Mouse (Mus musculus) megakaryocyte progenitor cell, adult 5-6 weeks (primary cell): ENCODE data around the gene Bzw2. TPM values are rescaled to one million over a fixed set of nuclear protein-coding genes. Genes with fewer than 3 reads are reported as not detected.

Source experiments
- ATAC-seq: replicated peaks from 2 replicates; pipeline ENCODE4 v1.8.0; 2016; ENCODE audit warnings: mild to moderate bottlenecking, moderate TSS enrichment, inconsistent platforms; ENCODE audit not compliant: poor library complexity
- total RNA-seq, 2 experiments: library from RNA; stranded (forward) in 1 of 2; stranded (reverse) in 1 of 2; fragments of 157-497, 149-512 nt in 1 of 2; fragments of 200-1000 nt in 1 of 2; gene quantifications; 2 replicates each; pipeline versions ENCODE4 v1.2.3 to v1.2.4; 2015 to 2017

Gene Bzw2
- total RNA-seq, 2 experiments from 2014 or later = 111 to 156 TPM

DNA sequence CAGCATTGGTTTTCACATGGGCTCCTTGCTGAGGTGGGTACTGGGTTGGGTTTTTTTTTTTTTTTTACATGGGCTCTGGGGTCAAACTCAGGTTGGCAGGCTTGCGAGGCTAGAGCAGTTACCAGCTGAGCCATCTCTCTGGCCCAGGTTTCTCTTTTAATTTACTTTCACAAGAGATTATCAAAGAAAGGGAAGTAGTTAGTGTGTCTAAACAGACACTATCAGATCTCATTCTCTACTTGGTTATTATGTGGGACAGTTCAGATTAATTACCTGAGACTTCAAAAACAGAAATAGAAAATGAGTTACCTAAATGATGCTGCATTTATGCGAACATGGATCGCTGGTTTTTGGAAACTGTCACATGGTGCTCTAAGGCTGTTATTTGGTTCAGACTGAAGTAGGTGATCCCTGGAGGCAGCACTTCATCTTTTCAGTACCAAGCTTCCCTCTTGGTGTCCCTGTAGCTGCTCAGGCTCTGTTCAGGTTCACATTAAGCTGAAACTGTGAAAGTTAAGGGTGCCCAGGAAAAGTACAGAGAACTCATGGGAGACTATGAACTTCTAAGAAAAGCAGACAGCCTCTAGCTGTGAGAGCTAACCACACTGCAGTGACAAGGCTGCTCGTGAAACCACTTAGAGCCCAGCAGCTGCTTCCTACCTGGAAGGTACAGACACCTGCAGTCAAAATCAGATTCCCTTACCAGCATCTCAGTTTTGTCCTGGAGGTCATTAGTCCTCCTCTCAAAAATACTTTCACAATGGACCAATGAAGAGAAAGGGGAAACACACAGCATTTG is 79.6 kb downstream of the Bzw2 start:
- 0 out of 2 replicates have a peak, but pooled peaks have one; percentile 48 for ATAC-seq

- ATAC-seq = no peak
Observed at GRCm38 (mm10) chr12:36072860-36073259, 85.0 kb downstream of the Bzw2 start.

- no peak for ATAC-seq
Observed at GRCm38 (mm10) chr12:36070231-36070630, 87.6 kb downstream of the Bzw2 start.

- no peak for ATAC-seq
Observed at GRCm38 (mm10) chr12:36067538-36067937, 90.3 kb downstream of the Bzw2 start.

DNA sequence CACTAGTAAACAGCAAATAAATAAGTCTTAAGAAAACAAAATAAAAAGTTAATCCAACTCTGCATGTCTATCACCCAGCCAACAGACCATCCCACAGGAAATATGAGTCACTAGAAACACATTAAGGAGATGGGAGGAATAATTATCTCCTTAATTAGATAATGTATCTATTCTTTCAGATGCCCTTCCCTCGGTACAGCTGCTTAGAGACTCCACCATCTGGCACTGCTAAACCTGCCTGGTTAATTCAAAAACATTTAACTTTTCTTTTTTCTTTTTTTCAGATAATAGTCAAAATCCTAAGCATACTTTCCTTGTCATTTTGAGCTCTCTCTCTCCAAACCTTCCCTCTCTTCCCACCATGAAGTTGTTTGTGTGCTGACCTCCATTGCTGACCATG is 92.0 kb downstream of the Bzw2 start:
- ATAC-seq = no peak

DNA sequence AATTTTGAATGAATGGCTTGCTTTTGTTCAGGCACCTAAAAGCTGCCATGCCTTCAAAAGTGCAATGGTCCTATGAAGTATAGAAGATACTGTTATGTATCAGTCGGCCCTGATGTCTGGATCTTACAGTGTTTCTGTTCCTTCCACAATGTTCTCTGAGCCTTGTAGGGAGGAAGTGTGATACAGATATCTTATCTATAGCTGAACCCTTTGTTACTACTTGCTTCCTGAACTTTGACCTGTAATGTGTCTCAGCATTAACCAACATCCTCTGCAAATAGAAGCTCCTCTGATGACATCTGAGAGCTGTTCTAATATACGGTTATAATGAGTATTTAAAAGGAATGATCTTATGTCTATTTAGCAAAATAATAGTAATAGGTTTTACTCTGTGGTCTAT is 100.2 kb downstream of the Bzw2 start:
- ATAC-seq = no peak

DNA sequence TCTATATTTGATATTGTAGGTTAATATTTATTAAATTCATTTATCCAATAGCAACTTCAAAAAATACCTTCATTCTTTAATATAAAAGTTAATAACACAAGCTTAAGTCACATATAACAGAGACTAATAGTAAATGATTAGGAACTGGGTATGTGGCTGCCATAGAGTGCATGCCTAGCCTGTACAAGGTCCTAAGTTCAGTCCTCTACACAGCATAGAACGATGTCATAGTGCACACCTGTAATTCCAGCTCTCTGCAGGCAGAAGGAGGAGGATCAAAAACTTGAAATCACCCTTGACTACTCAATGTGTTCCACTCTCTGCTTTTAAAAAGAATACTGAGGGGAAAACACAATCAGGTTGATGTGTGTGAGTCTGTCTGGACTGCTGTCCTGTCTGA is 107.6 kb downstream of the Bzw2 start:
- no peak for ATAC-seq

DNA sequence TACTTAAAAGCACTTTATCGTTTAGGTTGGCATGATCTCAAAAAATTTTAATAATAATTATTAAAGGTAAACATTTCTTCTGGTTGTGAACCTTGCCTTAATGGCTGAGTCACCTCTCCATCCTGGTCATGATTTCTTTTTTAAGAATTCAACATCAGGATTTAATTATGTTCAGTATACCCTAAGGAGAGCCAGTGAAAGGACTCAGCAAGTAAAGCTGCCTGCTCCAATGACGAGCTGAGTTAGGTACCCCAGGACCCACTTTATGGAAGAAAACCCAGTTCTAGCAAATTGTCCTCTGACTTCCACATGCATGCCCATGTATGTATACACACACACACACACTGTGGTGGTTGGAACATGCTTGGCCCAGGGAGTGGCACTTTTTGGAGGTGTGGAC is 110.3 kb downstream of the Bzw2 start:
- no peak for ATAC-seq

DNA sequence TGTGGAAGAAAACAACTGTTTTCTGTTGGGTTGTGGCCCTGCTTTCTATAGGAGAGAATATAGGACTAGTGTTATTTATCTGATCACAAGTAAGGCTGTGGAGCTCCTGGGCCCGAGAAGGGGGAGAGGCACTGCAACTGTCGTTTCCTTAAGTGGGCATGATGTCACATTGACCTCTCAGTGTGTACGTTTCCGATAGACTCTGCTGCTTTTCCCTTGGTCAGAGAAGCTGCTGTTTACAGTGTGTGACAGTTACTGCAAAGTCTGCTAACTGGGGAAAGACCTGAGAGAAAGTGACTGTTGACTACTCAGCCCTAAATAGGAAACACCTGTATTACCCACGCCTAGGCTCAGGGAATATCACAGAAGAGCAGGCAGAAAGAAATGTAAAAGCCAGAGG is 111.7 kb downstream of the Bzw2 start:
- ATAC-seq = peak; percentile 32

DNA sequence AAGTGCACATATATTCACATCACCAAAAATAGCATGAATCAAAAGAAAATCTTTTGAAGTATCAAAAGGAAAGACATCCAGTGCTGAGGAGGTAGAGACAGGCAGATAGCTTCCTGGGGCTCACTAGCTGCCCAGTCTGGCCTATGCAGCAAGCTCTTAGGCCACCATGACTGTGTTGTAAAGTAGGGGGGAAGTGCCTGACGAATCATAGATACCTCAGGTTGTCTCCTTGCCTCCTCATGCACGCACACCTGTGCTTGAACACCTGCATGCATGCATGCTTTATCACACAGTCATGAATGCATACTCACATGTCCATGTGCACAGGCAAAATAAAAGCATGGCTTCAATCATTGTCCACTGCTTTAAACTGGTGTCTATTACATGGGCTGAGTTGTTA is 113.2 kb downstream of the Bzw2 start:
- no peak for ATAC-seq

DNA sequence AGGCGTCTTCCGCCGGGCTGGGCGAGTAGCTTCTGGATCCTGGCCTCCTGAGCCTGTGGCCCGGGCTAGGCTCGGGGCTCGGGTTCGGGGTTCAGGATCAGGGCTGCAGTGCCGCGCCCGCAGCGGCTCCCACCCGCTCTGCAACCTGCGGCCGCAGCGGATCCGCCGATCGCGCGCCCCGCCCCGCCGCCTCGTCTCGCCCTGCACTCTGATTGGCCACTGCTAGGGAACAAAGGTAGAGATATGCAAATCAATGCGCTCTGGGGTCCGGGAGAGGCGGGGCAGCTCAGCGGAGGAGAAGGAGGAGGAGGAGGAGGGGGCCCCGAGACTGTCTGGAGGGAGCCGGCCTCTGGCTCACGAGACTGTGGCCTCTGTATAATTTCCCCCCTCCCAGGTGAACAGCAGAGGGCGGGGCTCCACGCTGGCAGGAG is 115.5 kb downstream of the Bzw2 start, which contains the start of gene Tspan13:
Gene Tspan13 (minus strand): TSS at position 153 of the 431 bp plus-strand sequence.
- ATAC-seq = peak; percentile 76

Other genes starting within 250 kb of the Bzw2 start
- not detected in 2 replicates for gene Agr3, start 232.5 kb downstream of the Bzw2 start, total RNA-seq (2015)
- gene Agr3, start 232.5 kb downstream of the Bzw2 start, total RNA-seq (2017) = not detected in 2 replicates
- not detected in 2 replicates for gene Agr2, start 165.2 kb downstream of the Bzw2 start, total RNA-seq (2015)
- gene Agr2, start 165.2 kb downstream of the Bzw2 start, total RNA-seq (2017) = not detected in 2 replicates
- 32.4 and 48.3 TPM in 2 replicates for gene Tspan13, start 115.6 kb downstream of the Bzw2 start, total RNA-seq (2015)
- gene Tspan13, start 115.6 kb downstream of the Bzw2 start, total RNA-seq (2017) = 17.9 and 23.7 TPM in 2 replicates
- gene Ankmy2, start 966 bp downstream of the Bzw2 start, total RNA-seq (2015) = 17.1 and 22.2 TPM in 2 replicates
- gene Ankmy2, start 966 bp downstream of the Bzw2 start, total RNA-seq (2017) = 22.7 and 23.3 TPM in 2 replicates
- gene Lrrc72, start 95.3 kb upstream of the Bzw2 start, total RNA-seq (2015) = not detected in 2 replicates
- not detected in 2 replicates for gene Lrrc72, start 95.3 kb upstream of the Bzw2 start, total RNA-seq (2017)
- not detected in 2 replicates for gene Sostdc1, start 156.1 kb upstream of the Bzw2 start, total RNA-seq (2015)
- not detected in 2 replicates for gene Sostdc1, start 156.1 kb upstream of the Bzw2 start, total RNA-seq (2017)
- gene Ispd, start 223.4 kb upstream of the Bzw2 start, total RNA-seq (2015) = 3.2 TPM in 2 replicates
- gene Ispd, start 223.4 kb upstream of the Bzw2 start, total RNA-seq (2017) = 3.2 and 5.8 TPM in 2 replicates
- not detected in 2 replicates for gene D630036H23Rik, start 224.1 kb upstream of the Bzw2 start, total RNA-seq (2015)
- gene D630036H23Rik, start 224.1 kb upstream of the Bzw2 start, total RNA-seq (2017) = 0.33 TPM in 1 of 2 replicates, not detected in the other